Mouse (Mus musculus) fibroblast of lung, adult 2 months (primary cell): Measurements from ENCODE around the gene Dhx36.
A peak's percentile ranks its signal among the peaks of the same experiment; 100 is the strongest.

Experiments used
- DNase-seq: peaks from one replicate; pipeline ENCODE4 v3.0.0-alpha.2; 2011; ENCODE audit warnings: low read depth

Gene Dhx36

DNA sequence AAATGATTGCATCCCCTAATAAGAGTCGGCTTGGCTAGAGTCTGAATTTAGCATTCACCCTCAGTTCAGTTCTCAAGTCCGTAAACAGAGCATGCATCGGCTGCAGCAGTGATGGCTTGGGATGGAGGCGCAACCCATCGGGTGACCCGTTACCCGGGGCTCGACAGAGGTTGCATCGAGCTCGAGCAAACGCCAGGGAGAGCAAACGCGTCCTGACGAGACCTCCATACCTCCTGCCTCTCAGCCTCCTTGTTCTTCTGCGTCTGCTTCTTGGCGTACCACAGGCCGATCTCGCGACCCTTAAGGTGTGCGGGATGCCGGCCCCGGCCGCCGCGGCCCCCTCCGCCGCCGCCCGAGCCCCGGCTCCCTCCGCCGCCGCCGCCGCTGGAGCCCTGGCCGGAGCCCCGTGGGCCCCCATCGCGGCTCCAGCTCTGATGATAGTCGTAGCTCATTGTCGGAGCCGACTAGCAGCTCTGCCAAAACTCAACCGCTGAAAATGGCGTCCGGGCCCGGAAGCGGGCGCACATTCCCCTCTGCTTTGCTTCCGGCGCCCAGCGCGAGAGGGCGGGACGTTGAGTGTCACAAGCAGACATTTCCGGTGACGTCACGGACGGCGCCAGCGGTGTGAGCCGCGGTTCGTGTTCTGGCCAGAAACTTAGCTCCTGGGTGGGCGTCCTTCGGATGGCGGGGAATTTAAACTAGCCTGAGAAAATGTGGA, at the start of gene Dhx36:
TSS of gene Dhx36 (minus strand) at position 517 of the 718 bp plus-strand sequence.
- peak; percentile 90 for DNase-seq

DNA sequence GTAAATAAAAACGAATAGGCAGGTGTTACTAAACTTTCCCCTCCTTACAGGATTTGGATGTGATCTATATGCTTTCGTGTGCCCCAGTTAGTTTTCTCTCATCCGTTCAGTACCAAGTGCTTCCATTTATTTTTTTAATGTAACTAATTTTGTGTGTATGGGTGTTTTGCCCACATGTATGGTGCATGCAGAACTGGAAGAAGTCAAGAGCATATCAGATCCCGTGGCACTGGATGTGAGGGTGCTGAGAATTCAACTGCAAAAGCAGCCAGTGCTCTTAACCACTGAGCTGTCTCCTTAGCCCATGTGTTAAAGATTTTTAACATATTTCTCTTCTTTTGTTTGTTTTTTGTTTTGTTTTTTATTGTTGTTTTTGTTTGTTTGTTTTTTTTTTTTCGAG, 20.8 kb upstream of the Dhx36 start:
- no peak for DNase-seq

DNA sequence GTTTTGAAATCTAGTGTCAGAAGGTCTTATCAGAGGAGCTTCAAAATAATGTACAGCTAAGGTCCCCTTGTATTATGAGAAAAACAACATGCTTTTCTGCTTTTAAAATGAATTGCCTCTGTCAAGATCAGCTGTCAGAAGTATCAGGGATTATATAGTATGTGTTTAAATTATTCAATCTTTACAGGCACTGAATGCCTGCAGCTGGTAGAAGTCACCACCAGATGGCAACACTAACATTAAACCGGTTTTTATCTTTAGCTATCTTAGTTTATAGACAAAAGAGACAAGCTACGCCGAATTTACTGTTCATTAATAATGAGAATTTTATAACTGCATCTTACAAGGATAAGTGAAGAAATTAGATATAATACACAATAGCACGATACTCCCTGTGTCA, 20.4 kb upstream of the Dhx36 start:
- no peak for DNase-seq

DNA sequence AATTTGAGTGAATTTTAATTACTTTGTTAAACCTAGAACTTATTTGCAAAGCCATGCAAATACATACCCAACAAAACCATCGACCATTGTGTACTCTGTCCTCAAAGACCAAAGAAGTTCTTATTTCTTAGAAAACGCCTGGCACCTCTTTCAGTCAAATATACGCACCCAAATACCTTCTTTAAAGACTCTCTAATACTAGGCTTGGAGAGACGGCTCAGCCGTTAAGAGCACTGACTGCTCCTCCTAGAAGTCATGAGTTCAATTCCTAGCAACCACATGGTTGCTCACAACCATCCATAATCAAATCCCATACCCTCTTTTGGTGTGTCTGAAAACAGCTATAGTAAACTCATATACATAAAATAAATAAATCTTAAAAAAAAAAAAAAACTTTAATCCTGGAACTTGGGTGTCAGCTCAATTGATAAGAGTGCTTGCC, 423 bp upstream of the Dhx36 start:
- no peak for DNase-seq

DNA sequence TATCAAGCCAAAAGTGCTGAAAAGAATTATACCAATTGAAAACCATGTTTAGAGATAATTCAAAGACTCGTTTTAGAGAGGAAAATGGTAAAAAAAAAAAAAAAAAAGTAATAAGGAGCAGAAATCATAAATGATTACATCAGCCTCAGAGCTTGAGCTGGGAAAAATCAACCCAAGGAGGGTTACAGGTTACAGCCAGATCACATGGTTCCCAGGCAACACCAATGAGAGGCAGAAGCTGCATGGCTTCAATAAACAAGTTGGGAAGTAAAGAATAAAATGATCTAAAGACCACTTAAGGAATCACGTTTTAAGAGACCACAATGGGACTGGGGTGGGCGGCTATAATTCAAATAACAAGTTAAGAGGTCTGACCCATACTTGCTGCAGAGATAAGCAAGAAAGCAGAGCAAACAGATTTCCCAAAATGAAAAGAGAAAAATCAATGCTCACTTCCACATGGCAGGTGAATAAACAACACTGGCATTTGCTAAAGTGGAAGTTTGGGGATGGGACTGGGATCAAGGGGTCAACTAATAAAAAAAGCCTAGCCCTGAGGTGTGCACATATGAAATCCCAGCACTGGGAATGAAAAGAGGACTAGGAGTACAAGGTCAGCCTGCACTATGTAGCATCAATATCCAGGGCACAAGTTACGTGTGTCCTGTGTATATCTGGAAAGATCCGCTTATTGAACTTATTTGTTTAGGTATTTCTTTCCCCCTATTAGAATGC, 1.5 kb downstream of the Dhx36 start:
- no peak for DNase-seq

DNA sequence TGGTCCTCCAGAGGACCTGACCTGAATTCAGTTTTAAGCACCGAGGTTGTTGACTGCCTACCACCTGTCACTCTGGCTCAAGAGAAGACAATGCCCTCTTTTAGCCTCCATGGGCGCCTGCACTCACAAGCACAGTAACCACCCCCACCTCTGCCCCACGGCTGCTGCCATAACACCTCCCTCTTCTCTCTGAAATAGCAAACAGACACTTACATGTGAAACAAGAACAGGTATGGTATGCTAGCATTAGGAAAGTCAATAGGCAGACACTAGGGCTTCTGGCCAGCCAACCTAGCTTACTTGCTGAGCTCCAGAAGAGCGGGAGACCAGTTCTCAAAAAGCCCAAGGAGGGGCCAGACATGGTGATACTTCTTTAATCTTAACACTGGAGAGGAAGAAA, 7.5 kb downstream of the Dhx36 start:
- no peak for DNase-seq

DNA sequence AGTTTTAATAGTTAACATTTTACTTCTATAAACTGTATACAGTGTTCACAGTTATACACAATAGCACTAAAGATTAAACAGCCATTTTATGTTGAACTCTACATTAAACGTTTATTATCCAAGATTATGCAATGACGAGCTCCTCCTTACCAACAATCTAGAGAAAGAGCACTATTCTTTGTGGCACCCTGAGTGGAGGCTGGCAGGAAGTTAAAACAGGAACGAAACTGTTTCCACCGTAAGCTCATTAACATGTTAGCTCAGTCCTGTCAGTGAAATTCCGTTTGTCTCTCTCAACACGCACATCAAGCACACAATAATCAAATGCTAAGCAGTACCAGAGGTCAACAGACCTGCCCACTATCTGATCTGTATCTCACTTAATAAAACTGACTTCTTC, 14.2 kb downstream of the Dhx36 start:
- no peak for DNase-seq

DNA sequence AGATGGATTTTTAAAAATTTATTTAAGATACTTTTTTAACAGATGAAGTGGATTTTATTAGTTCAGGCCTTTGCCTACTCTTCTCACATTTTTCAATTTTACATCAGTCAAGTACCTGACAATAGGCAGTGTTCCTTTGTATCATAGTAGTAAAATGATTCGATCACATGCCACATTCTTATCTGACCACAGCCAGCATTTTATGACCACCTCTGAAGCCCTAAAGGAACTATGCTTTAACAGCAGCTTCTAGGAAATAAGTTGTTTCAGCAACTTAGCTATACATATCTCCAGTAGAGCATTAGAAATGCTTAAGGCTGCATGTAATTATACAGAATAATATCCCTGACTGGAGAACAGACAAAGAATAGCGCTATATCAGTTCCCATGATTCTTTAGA, 22.5 kb downstream of the Dhx36 start:
- no peak for DNase-seq

DNA sequence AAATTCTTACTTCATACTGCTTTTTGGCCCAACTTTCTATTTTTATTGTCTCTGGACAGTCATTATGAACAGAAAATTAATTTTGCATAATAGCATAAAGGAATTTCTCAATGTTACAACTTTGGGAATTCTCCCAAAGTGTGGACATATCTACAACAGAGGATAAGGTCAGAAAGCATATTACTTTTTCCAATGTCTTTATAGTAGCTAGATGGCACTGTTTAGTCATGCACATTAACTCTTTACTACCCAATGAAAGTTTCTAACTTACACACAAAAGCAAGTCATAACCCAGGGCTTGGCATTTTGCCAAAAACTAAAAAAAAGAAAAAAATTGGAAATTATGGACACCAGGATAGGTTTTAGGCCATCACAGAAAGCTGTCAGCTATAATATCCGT, 36.6 kb downstream of the Dhx36 start:
- no peak for DNase-seq

DNA sequence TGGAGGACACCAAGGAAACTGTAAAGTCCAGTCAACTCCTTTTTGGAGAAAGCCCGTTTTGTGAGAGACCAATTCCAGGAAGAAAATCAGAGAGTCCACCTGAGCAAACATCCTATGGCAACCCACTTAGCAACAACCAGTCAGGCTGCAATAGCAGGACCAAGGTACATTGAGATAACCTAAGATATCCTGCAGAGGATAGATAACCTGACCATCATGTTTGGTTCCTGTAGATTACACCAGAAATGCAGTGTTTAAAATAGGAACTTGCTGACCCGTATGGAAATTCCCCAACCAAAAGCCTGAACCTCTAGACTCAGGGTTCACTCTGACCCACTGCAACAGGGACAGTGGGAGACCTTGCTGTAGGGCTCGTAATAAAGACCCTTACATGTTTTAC, 42.5 kb downstream of the Dhx36 start:
- DNase-seq = no peak

DNA sequence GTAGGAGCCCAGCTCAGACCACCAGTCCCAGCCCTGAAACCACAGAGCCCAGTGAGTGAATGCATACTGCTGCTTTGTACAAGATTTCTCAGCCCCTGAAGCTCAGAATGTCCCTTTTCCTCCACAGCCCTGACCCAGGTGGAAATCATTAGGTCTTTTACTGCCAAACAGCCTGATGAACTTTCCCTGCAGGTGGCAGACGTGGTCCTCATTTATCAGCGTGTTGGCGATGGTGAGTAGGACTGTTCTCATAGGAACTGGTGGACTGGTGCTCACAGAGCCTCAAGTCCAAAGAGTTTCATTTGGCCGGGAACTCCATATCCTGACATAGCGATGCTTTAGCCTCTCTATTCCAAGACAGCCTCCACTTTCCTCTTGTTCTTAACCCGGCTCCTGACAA, 47.3 kb downstream of the Dhx36 start:
- DNase-seq = no peak

DNA sequence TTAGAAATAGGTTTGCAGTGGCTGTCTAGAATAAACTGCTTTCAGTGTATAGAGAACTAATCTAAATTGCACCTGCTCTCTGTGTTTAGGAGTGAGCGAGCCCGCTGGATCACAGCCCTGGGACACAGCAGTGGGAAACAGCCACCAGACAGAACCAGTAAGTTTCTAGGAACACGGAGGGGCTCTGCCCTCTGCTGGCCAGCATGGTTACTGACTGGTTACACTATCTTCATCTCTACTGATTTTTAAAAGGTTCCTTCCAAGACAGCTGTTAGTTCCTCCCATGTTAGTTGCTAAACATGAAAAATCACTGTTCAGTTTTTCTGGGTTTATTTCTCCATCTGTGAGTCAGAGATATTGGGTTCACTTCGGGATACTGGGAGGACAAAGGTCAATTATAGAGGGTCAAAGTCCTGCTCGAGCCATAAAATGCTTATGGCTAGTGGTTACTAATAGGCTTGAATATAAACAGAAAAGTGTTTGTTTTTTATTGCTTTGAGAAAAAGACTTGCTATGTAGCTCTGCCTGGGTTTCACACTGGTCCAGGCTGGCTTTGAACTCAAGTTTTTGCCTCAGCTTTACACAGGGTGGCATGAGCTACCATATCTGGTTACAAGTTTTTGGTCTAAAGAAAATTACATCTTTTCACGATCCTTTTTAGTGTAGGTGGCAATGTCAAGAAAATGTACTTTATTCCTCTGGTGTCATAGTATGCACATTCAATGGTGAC, 48.4 kb downstream of the Dhx36 start:
- peak; percentile 27 for DNase-seq

DNA sequence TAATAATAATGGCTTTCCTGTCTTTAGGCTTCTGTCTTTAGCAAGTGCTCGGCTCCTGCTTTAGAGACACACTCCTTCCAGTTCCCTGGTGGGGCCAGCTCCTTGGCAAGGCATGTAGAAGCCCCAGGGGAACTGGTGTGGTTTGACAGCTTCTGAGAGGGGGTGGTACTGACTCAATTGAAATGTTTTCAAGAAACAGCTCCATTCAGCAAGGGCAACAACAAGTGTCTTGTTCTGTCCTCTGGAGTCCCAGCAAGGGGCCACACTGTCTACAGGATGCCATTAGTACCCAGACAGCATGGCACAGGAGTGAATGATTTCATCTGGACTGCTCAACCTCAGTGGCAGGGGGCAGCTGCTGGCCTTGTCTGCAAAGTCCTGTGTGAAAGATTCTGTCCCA, 51.0 kb downstream of the Dhx36 start:
- DNase-seq = peak; percentile 6

DNA sequence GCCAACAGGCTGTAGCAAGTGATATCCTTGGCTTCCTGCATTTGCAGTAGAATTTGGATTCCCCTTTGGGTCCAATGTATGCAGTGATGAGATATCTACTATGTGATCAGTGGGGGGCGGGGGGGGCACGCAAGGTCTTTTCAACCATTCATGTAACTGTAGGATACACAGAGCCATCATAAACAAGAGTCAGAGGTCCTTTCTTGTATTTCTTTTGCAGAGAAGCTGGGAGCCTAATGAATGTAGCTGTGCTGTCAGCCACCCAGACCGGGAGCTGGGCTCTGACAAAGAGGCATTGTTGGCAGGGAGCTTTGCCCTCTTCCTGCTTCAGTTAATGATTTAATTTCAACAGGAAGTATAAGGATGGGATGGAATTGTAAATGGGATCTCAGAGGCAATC, 52.7 kb downstream of the Dhx36 start:
- no peak for DNase-seq

DNA sequence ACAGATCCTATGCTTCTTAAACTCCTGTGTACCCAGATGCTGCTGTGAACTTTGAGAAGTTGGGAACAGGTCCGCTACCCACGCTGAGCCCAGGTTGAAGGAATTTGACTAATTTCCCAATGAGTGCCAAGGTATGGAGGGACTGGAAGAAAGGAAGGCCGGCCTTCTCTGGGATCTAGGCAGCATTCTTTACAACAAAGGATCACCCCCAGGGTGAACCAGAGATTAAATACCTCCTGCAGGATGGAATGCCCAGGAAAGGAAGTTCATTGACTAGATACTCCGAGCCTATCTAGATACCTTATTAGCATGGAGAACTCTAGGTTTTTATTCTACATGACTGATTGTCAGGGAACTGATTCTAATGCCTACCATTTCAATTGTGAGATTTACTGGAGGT, 53.8 kb downstream of the Dhx36 start:
- no peak for DNase-seq

DNA sequence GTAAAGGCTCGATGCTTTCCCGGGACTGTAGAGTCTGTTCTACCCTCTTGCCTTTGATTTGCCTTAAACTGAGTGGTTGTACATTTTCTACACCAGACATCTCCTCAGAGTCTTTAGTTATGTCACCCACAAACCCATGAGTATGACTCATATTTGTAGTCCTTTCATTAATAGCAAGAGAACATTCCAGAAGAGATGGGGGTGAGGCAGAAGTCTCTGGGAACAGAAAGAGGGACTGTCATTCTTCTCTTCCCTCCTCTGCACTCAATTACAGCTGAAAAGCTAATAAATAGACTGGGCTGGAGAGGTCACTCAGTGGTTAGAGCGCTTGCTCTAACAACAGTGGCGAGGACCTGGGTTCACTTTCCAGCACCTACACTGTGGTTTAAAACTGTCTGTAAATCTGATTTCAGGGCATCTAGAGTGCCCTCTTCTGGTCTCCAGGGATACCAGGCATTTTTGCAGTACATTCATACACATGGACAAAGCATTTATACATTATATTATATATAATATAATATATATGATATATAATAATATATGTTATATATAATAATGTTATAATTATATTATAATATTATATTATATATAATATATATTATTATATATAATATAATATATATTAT, 56.8 kb downstream of the Dhx36 start:
- peak; percentile 4 for DNase-seq

DNA sequence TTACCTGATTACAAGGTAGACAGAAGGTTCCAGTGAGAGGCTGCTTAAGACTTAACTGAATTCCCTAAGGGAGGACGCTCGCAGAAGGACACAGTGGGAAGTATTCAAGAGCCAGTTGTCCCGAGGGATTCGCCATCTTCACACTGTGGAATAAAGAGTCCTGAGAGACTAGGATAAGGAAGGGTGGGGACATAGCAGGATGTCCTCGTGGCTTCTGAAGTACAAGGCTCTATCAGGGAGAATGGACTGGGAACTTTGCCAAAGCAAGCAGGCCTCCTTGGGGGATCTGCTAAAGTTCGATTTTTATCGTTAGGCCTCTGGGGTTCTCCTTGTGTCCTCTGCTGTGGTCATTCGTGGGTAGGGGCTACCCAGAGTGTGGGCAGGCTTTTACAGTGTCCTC, 59.7 kb downstream of the Dhx36 start:
- no peak for DNase-seq

DNA sequence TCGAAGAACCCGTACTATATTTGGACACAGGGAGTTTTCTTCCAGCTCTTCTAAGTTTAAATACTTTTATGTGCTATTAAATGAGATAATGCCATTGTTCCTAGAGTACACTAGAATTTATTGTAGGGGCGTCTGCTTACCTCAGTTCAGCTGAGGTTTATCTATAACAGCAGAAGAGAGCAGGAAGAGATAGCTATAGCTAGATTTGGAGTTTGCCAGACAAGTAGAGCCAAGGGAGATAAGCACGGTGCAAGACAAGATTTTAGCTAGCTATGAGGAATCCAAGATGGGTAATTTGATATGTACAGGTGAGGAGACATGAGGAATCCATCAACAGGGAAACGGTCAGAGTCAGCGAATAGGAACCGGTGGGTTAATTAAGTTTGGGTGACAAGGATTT, 60.5 kb downstream of the Dhx36 start:
- no peak for DNase-seq

DNA sequence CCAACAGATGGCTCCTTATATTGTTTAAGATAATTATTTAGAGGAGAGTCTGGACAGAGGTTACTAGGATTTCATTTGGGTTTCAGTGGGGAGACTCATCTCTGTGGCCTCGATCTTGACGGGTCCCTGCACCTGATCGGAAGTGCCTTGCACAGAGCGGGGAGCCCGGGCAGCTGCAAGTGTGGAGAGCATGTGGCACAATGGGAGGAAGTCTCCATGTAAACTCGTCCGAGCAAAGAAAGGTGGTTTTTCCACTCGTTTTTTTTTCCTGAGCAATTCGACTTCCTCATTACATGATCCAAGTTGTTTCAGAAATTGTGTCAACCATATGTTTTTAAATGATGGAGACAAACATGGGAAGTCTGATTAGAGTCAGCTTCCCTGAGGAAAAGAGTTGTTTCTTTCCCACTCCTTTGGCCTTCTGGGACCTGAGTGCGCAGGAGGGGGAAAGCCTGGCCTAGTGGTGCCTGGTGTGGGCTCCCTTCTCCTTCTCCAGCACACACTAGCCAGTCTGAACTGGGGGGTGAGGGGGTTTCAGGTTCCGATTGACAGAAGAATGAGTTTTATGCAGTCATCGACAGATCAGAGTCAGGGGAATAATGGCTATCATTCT, 63.1 kb downstream of the Dhx36 start:
- no peak for DNase-seq

DNA sequence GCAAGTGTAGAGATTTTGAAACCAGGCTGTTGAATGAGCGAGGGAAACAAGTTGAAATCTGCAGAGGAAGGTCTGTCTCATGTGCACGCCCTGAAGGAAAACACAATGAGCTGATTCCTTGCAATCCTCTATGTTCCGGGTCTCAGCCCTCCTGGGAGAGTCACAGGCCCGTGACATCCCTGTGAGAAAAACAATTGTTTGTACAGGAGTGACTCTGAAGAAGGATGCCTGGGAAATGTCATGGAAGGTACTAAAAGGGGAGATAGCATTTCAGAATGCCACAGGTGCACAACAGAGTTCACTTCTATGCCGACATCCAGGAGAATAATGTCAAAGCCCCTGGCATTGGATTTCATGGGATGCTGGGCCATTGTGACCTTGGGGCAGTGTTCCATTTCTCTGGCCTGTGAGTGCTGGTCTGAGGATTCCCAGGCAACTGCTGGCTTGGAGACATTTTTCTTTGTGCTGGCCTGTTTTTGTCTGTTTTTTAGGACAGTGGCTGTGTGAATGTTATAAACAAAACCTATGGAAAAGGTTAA, 66.3 kb downstream of the Dhx36 start:
- no peak for DNase-seq

DNA sequence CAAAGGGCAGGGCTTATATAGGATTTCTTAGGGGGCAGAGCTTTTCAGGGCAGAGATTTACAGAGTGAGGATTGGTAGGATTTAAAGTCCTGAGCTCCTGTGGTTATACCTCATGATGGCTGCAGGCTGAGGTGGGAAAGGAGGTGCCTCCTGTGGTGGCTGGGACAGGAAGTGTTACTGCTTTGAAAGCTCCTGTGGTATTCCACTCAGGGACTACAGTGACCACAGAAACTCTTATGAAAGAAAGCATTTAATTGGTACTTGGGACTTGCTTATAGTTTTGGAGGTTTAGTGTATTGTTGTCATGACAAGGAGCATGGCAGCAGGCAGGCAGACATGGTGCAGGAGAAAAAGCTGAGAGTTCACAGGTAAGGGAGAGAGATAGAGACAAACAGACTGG, 70.9 kb downstream of the Dhx36 start:
- no peak for DNase-seq

DNA sequence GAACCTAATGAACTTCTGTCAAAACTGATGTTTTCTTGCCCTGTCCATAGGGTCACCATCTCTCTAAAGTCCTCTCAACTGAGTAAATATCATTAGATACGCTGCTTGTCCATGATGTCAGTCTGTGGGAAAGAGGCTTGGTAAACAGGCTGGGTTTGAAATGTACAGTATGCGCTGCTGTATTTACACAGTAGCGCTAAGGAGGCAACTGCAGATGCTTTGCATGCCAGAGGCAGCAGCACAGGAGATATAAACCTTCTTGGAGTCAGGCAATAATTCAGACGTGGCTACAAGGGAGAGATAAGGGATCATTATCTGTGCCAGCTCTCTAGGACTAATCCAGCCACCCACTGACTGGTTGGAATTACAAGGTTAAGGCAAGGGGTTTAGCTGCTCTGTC, 73.1 kb downstream of the Dhx36 start:
- no peak for DNase-seq
